Mouse (Mus musculus) liver, embryonic 13.5 days (tissue): ENCODE results near the gene Gipc1. TPM values are rescaled to one million over a fixed set of nuclear protein-coding genes. Genes with fewer than 3 reads are reported as not detected.

ENCODE experiments used
- ATAC-seq: fragments of 200-750 bp; cut with Nextera tagmentation; 2 replicates; pipeline ENCODE4 v1.8.0; 2017; ENCODE audit warnings: low read depth, mild to moderate bottlenecking, moderate number of reproducible peaks, moderate library complexity
- DNase-seq: peaks from one replicate; pipeline ENCODE4 v3.0.0; 2022
- H3K27ac ChIP-seq: fragments of 300-500 bp; sonication (generic); 2 replicates; pipeline ENCODE4 v1.5.1; 2015; ENCODE audit warnings: moderate library complexity, mild to moderate bottlenecking, inconsistent platforms
- H3K27me3 ChIP-seq: fragments of 300-500 bp; sonication (generic); 2 replicates; pipeline ENCODE4 v1.6.1; 2015; ENCODE audit warnings: mild to moderate bottlenecking, inconsistent platforms
- H3K36me3 ChIP-seq: fragments of 300-500 bp; sonication (generic); 2 replicates; pipeline ENCODE4 v1.6.1; 2015; ENCODE audit warnings: mild to moderate bottlenecking, inconsistent platforms
- H3K4me1 ChIP-seq: fragments of 300-500 bp; sonication (generic); replicated peaks from 2 replicates; pipeline ENCODE4 v1.6.1; 2015; ENCODE audit warnings: inconsistent platforms
- H3K4me2 ChIP-seq: fragments of 300-500 bp; sonication (generic); 2 replicates; pipeline ENCODE4 v1.6.1; 2015; ENCODE audit warnings: inconsistent platforms, mild to moderate bottlenecking, moderate library complexity
- H3K4me3 ChIP-seq: fragments of 300-500 bp; sonication (generic); replicated peaks from 2 replicates; pipeline ENCODE4 v1.5.1; 2015; ENCODE audit warnings: mild to moderate bottlenecking, inconsistent platforms
- H3K9ac ChIP-seq: fragments of 300-500 bp; sonication (generic); 2 replicates; pipeline ENCODE4 v1.6.1; 2015; ENCODE audit warnings: mild to moderate bottlenecking, inconsistent platforms
- H3K9me3 ChIP-seq: fragments of 300-500 bp; sonication (generic); replicated peaks from 2 replicates; pipeline ENCODE4 v1.6.1; 2016; ENCODE audit warnings: inconsistent platforms
- WGBS: fragments of 180-500 bp; shearing (Covaris S2); methylation state at CpG from one replicate; pipeline ENCODE4 v1.1.7; 2015; ENCODE audit not compliant: insufficient replicate concordance; 5-methylcytosine and 5-hydroxymethylcytosine counted together
- polyA plus RNA-seq: library from polyadenylated mRNA; unstranded; fragments of >200 nt; fragmentation: Nextera tagmentation; extraction: Ambion mirVana; gene quantifications from 2 replicates; pipeline ENCODE4 v1.2.1, GENCODE M21; 2015

The Gipc1 gene
- polyA plus RNA-seq, 1 experiment from 2014 or later: 61.3 TPM

- Histone ChIP-seq H3K36me3 (no peaks in the 10 kb centered on the region), H3K9ac (peak overlapping the region; percentile 72), H3K4me2 (peak overlapping the region; percentile 80), H3K9me3 (no peaks in the 10 kb centered on the region), H3K27me3 (no peaks in the 10 kb centered on the region), H3K4me1 (peaks cover 55% of the 10 kb centered on the region), H3K27ac (peak overlapping the region; percentile 87), H3K4me3 (peak overlapping the region; percentile 54)
- DNase-seq (no peak), ATAC-seq (peak; percentile 0; the same call in 1 of the 2 replicates)
- WGBS: 51% methylated on average over 15 of the region's 15 CpGs
Observed at GRCm38 (mm10) chr8:83621691-83622388, 30.6 kb upstream of the Gipc1 start.

GRCm38 (mm10) chr8:83622389-83622989 is 30.0 kb upstream of the Gipc1 start:
- peak; percentile 84 for ATAC-seq
- Histone ChIP-seq H3K4me3 (peak overlapping the region; percentile 54), H3K27me3 (no peaks in the 10 kb centered on the region), H3K4me2 (peak overlapping the region; percentile 80), H3K4me1 (peaks cover 58% of the 10 kb centered on the region), H3K9me3 (no peaks in the 10 kb centered on the region), H3K9ac (peak overlapping the region; percentile 72), H3K36me3 (no peaks in the 10 kb centered on the region), H3K27ac (peak overlapping the region; percentile 87)
- 3% methylated on average over 23 of the region's 23 CpGs for WGBS
- DNase-seq: peak; percentile 77

- H3K9me3 ChIP-seq: no peaks in the 10 kb centered on the region
- H3K27me3 ChIP-seq: no peaks in the 10 kb centered on the region
- ATAC-seq: peak; percentile 55
- H3K4me3 ChIP-seq: no peak overlapping the region
- peak overlapping the region; percentile 80 for H3K4me2 ChIP-seq
- H3K4me1 ChIP-seq: peaks cover 60% of the 10 kb centered on the region
- H3K9ac ChIP-seq: peak overlapping the region; percentile 61
- whole genome bisulfite sequencing: 38% methylated on average over 7 of the region's 7 CpGs
- no peaks in the 10 kb centered on the region for H3K36me3 ChIP-seq
- H3K27ac ChIP-seq: peak overlapping the region; percentile 87
- DNase-seq: no peak
Observed at GRCm38 (mm10) chr8:83623549-83623948, 28.9 kb upstream of the Gipc1 start.

GRCm38 (mm10) chr8:83624739-83625138 is 27.7 kb upstream of the Gipc1 start:
- 34% methylated on average over 3 of the region's 3 CpGs for WGBS
- no peak overlapping the region for H3K4me2 ChIP-seq
- no peak for DNase-seq

GRCm38 (mm10) chr8:83625676-83626299 is 26.7 kb upstream of the Gipc1 start:
- ATAC-seq (peak; percentile 84), DNase-seq (no peak)
- Histone ChIP-seq H3K4me2 (peak overlapping the region; percentile 29), H3K27ac (peak overlapping the region; percentile 77), H3K27me3 (no peaks in the 10 kb centered on the region), H3K9me3 (no peaks in the 10 kb centered on the region), H3K9ac (no peak overlapping the region), H3K36me3 (no peaks in the 10 kb centered on the region), H3K4me1 (peaks cover 60% of the 10 kb centered on the region), H3K4me3 (no peak overlapping the region)
- 42% methylated on average over 6 of the region's 6 CpGs for WGBS

More at GRCm38 (mm10) chr8:83624739-83625138, 27.7 kb upstream of the Gipc1 start:
- Histone ChIP-seq H3K9ac (no peak overlapping the region), H3K36me3 (no peaks in the 10 kb centered on the region), H3K27ac (peak overlapping the region; percentile 77; the same call in 1 of the 2 replicates), H3K4me1 (peaks cover 60% of the 10 kb centered on the region), H3K9me3 (no peaks in the 10 kb centered on the region), H3K27me3 (no peaks in the 10 kb centered on the region), H3K4me3 (no peak overlapping the region)
- ATAC-seq: no peak

GRCm38 (mm10) chr8:83632083-83632707 is 20.3 kb upstream of the Gipc1 start:
- WGBS: 59% methylated on average over 7 of the region's 7 CpGs
- H3K4me2 ChIP-seq: no peak overlapping the region
- 0 out of 2 replicates have a peak, but pooled peaks cover 3% of the 10 kb centered on the region for H3K27me3 ChIP-seq
- H3K4me3 ChIP-seq: no peak overlapping the region
- H3K9ac ChIP-seq: no peak overlapping the region
- ATAC-seq (peak; percentile 93), DNase-seq (no peak)
- H3K9me3 ChIP-seq: peaks cover 6% of the 10 kb centered on the region; the same call in 1 of the 2 replicates
- H3K4me1 ChIP-seq: peaks cover 21% of the 10 kb centered on the region
- peak overlapping the region; percentile 68 for H3K27ac ChIP-seq
- no peaks in the 10 kb centered on the region for H3K36me3 ChIP-seq

GRCm38 (mm10) chr8:83638856-83639255 is 13.6 kb upstream of the Gipc1 start:
- no peak overlapping the region for H3K4me2 ChIP-seq
- H3K4me1 ChIP-seq: no peaks in the 10 kb centered on the region
- H3K9me3 ChIP-seq: peaks cover 6% of the 10 kb centered on the region; the same call in 1 of the 2 replicates
- H3K27me3 ChIP-seq: peaks cover 20% of the 10 kb centered on the region
- no peaks in the 10 kb centered on the region for H3K36me3 ChIP-seq
- H3K27ac ChIP-seq: no peak overlapping the region
- WGBS: 56% methylated on average over 4 of the region's 4 CpGs
- DNase-seq: no peak
- no peak overlapping the region for H3K4me3 ChIP-seq
- no peak overlapping the region for H3K9ac ChIP-seq
- no peak for ATAC-seq

- peaks cover 6% of the 10 kb centered on the region; the same call in 1 of the 2 replicates for H3K9me3 ChIP-seq
- no peaks in the 10 kb centered on the region for H3K36me3 ChIP-seq
- no peak overlapping the region for H3K4me3 ChIP-seq
- ATAC-seq (no peak), DNase-seq (no peak)
- WGBS: 52% methylated on average over 5 of the region's 5 CpGs
- no peak overlapping the region for H3K4me2 ChIP-seq
- peaks cover 28% of the 10 kb centered on the region for H3K27me3 ChIP-seq
- H3K4me1 ChIP-seq: no peaks in the 10 kb centered on the region
- no peak overlapping the region for H3K9ac ChIP-seq
- no peak overlapping the region for H3K27ac ChIP-seq
Observed at GRCm38 (mm10) chr8:83639649-83640048, 12.8 kb upstream of the Gipc1 start.

GRCm38 (mm10) chr8:83647511-83647910 is 5.0 kb upstream of the Gipc1 start:
- Histone ChIP-seq H3K36me3 (no peaks in the 10 kb centered on the region), H3K27ac (no peak overlapping the region), H3K4me1 (peaks cover 7% of the 10 kb centered on the region), H3K4me3 (no peak overlapping the region), H3K9me3 (no peaks in the 10 kb centered on the region), H3K9ac (no peak overlapping the region), H3K4me2 (no peak overlapping the region), H3K27me3 (peaks cover 27% of the 10 kb centered on the region)
- 90% methylated on average over 11 of the region's 11 CpGs for WGBS
- ATAC-seq (no peak), DNase-seq (no peak)

- Histone ChIP-seq H3K4me1 (peaks cover 8% of the 10 kb centered on the region), H3K4me2 (no peak overlapping the region), H3K4me3 (no peak overlapping the region), H3K27me3 (peaks cover 21% of the 10 kb centered on the region), H3K9me3 (no peaks in the 10 kb centered on the region), H3K27ac (no peak overlapping the region), H3K36me3 (no peaks in the 10 kb centered on the region), H3K9ac (no peak overlapping the region)
- DNase-seq (no peak), ATAC-seq (no peak)
- 83% methylated on average over 4 of the region's 4 CpGs for WGBS
Observed at GRCm38 (mm10) chr8:83648031-83648430, 4.4 kb upstream of the Gipc1 start.

- Histone ChIP-seq H3K9me3 (no peaks in the 10 kb centered on the region), H3K27ac (no peak overlapping the region), H3K4me3 (no peak overlapping the region), H3K9ac (no peak overlapping the region), H3K4me2 (no peak overlapping the region), H3K4me1 (peaks cover 22% of the 10 kb centered on the region), H3K36me3 (no peaks in the 10 kb centered on the region), H3K27me3 (peaks cover 8% of the 10 kb centered on the region)
- DNase-seq (no peak), ATAC-seq (no peak)
- WGBS: 75% methylated on average over 6 of the region's 6 CpGs
Observed at GRCm38 (mm10) chr8:83649699-83650098, 2.8 kb upstream of the Gipc1 start.
